Mouse (Mus musculus) yolk sac, embryonic 10.5 days (tissue): ENCODE data around the gene Apoa2.
A peak's percentile ranks its signal among the peaks of the same experiment; 100 is the strongest.

Experiments used
- DNase-seq: peaks from one replicate; pipeline ENCODE4 v3.0.0-alpha.2; 2017; ENCODE audit warnings: low spot score

Apoa2 gene

DNA sequence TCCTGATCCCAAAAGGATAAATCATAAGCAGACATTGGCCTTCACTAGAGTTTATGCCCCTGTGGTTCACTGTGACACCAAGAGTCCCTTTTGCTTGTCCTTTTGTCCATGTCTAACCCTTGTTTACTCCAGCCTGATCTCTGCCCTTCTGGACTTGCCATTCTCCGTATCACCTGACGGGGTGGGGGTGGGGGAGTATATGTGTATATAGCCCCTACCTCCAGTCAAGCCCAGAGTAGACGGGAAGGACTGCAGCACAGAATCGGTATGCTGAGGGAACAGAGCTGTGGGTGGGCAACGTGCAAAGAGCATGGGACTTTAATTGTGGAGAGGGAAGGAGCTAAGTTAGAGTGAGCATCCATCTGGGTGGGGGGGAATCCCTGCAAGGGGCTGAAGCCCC, at the start of gene Apoa2:
Gene Apoa2, plus strand, starts transcription at position 198 of the 400 bp plus-strand sequence.
- DNase-seq: peak; percentile 87

DNA sequence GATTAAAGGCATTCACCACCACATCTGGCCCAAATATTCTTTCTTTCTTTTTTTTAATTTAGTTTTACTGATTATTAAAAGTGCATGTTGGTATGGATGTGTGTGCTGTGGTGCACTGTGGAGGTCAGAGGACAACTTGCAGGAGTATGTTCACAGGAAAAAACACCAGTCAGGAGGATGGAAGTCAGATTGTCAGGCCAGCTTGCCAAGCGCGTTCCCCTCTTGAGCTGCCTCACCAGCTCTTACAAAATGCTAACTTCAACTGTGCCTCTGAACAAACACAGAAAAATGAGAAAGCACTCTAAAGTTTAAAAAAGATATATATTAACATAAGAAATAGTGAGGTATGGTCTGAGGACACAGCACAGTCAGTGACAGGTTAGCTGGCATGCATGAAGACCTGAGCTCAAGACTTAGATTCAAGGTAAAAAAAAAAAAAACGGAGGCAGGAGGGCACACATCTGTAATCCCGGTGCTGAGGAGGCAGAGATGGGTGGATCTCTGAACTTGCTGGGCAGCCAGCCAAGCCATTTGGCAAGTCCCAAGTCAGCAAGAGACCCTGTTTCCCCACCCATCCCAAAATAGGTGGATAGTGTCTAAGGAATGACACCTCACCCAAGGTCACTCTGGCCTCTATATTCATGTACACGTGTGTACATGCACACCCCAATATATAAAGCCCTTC, 45.2 kb upstream of the Apoa2 start:
- no peak for DNase-seq

DNA sequence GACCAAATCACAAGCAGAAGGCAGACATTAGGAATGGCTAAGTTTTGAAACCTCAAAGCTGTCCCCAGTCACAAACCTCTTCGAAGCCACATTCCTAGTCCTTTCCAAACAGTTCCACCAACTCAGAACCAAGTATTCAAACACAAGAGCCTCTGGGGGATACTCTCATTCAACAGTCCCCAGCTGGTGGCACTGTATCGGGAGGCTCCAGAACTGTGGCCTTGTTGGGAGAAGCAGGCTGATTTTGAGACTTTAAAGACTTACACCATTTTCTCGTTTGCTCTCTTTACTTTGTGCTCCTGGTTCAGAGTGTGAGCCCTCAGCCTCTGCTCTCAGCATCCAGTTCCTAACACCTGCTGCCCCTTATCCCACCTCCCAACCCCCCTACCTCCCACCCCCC, 41.8 kb upstream of the Apoa2 start:
- no peak for DNase-seq

DNA sequence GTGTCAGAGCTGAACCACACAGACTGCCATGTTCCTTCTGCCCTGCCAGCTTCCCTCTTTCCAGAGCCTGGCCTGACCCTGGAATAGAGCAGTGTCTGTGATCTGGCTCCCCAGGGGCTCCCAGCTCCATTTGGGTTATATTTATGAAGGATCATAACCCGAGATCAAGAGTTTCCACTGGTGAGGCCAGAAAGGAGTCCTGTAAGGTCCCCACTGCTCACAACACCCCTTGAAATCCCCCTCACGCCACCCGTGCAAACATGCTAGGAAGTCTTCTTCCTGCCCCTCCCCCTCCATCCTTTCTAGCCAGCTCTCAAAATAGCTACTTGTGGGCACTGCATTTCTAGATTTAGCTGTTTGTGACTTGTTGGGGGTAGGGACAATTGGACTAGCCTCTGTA, 41.2 kb upstream of the Apoa2 start:
- no peak for DNase-seq

DNA sequence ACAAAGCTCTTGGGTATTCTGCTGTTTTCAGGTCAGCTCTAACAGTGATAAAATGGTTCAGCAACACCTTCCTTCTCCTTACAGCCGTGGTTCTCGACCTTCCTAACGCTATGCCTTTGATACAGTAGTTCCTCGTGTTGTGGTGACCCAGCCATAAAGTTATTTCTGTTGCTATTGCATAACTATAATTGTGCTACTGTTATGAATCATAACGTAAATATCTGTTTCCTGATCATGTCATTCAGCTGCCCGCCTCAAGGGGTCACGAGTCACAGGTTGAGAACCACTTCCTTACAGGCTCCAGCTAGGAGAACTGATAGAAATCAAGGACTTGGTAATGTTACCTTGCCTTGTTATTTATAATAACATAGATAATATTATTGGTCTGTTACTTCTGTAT, 40.5 kb upstream of the Apoa2 start:
- DNase-seq: no peak

DNA sequence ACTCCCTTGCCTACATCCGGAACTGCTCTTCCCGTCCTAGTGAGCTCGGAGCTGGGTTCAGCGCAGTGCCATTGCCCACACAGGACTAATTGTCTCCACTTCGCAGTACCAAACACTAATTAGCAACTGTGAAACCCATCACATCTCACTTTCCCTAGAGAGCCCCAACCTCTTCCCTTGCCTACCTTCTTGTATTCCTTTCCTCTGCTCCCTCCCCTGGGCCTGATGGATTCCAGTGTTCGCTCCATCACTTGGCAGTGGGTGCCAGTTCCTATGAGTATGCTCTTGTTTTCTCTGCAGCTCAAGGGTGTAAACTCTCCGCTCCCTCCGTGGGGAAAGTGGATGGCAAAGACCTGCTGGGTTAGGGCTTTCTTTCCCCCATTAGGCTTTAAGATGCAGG, 39.2 kb upstream of the Apoa2 start:
- DNase-seq: no peak

DNA sequence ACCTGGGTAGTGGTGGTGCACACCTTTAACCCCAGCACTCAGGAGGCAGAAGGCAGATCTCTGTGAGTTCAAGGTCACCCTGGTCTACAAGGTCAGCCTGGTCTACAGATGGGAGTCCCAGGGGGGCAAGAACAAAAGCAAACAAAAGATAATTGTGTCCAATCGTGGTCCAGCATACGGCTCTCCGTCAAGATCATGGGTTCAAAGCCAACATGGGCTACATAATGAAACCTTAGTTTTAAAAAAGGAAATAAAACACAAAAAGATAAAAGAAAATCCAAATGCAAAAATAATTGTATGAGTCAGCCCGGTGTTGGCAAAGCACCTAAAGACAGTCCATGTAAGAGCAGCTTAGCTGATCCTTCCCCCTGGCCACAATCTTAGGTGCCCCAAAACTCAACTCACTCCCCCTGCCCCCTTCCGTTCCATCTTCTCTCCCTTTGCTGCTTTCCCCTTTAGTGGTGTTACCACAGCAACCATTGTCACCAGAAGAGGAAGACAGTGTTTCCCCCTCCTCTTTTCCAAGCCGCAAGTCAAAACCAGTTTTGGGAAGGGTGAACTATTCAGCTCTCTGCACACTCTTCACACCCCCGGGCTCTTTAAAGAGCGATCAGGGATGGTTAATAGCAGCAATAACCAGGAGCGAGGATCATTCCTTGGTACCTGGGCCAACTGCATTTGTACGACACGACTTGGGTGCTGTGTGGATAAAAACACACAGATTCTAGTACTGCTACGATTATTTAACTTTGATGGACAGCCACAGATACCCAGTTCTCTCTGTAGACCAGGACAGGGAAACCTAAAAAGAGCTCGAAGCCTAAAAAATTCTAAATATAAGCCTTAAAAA, 36.8 kb upstream of the Apoa2 start:
- DNase-seq: no peak

DNA sequence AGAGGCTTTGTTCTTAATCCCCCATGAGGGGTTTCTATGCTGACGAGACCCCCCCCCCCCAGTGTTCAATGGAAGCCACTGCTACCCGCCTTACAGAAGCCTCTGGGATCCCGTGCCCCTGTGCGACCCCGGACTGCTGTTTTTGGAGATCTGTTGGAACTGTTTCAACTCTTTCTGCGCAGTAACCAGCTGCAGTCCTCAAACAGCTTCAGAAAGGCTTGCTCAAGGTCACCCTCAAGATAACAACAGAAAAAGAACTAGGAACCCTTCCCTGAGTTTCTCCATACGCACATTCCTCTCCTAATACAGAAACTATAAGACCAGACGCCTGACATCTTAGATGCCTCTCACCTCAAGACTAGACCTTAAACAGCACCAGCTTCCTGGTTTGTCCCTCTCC, 35.8 kb upstream of the Apoa2 start:
- no peak for DNase-seq

DNA sequence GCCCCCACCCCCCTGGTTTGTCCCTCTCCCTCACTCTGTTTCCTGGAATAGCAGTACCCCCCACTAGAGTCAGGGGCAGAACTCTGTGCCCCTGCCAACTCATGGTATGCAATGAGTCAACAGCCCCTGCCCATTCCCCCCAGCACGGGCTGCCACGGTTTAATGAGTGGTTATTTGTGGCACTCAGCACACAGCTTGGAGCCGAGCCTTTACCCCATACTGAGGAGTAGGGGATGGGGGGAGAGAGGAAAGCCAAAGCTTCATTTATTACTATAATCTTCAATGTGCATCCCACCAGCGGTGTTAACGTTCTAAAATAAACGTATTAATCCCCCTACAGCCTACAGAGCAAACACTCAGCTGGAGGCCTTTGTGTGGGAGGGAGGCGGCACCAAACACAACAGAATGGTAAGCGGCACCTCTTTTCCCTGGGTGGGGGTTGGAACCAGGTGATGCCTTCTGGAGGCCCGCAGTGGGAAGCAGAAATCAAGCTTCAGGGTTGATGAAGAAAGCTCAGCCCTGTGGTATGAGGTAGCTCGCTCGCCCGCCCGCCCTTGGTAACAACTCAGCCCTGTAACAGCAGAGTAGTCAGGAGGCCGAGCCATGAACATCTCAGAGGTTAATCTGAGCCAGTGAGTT, 35.3 kb upstream of the Apoa2 start:
- no peak for DNase-seq

DNA sequence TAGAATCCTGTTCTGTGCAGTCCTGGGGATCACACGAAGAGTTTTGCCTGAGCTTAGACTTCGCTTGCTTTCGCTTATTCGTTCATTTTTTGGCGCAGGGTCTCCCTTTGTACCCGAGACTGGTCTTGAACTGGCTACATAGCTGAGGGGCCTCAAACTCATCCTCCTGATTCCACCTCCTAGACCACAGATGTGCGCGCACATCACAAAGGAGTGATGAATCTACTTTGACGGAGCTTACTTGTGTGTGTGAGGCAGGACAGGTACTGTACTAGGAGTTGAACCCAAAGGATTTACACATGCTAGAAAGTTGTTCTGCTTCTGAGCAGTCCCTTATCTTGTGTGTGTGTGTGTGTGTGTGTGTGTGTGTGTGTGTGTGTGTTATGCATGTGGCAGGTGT, 34.0 kb upstream of the Apoa2 start:
- no peak for DNase-seq

DNA sequence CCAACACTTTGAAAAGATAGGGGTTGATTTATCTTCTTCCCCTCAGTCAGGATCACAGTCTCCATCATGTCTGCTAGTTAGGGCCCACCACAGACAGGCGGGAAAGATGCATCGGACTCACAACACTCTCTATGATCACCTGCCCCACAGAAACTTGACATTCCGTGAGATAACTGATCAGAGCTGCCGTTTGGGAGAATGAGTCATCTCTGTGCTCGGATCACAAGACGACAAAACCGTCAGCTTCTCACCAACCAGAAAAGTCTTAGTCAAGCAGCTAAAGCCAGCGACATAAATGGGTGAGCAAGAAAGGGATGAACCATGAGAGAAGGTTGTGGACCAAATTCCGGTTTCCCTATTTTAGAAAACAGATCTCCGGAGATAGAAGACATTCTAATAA, 32.6 kb upstream of the Apoa2 start:
- DNase-seq: no peak

DNA sequence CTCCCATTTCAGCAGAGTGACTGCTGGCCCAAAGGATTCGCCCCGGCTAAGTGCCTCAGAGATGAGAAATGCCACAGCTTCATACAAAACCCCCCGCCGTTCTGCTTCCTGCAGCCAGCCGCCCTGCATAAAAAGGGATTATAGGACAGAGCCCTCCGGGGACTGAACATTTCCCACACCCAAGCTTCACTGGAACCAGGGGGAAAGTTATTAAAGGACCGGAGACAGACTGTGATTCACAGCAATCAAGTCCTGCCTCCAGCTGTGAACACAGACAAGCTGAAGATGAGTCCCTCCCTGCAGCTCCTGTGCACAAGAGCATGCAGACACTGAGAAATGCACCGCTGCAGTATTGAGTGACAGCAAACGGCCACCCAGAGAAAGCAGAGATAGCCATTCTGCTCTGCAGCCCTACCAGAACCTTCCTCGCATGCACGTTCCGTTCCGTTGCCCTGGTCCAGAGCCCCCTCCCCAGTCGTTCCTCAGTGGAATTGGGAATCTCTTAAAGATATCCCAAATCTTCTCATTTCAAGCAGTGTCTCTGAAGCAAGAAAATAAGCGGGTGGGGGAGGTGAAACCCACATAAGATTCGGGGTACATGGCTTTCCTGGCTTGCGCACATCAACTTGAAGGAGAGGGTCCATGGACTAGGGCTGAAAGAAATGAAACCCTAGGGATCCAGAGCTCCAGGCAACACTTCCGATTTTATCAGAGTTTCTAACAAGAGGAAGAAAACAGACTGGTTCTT, 31.6 kb upstream of the Apoa2 start:
- no peak for DNase-seq

DNA sequence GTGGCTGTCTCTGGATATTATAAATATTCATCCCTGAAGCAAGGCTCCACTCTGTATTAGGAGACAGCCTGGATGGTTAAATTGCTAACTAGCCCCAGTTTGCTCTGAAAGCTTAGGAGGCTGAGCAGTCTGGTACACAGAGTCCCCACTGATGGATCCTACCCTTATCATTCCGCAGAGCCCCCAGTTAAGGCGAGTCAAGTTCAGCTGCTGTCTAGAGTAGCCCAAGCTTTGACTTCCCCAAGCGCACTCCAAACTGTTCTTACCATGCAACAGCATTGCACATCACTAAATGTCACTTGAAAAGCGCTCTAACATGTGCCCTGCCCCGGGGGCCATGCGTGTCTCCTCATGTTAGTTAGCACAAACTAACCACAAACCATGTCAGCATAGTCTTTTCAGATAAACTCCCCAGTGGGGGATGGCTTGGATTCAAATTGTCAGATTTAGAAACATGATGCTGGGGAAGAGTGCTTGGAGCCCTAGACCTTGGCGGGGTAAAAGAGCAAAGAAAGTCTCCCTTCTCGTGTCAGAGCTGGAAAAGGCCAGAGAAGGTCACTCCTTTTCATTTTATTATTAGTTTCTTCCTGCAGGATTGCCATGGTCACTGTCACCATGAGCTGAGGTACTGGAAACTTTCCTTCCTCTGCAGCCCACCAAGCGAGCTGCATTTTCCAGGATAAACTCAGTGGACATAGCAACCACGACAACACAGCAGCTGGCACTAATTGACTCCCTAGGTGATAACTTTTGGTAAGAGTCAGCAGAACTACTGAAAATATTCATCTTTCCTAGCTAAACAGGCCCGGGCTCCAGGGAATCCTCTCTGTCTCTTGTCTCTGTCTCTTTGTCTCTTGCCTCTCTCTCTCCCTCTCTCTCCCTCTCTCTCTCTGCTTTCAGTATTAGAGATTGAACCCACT, 30.7 kb upstream of the Apoa2 start:
- no peak for DNase-seq

DNA sequence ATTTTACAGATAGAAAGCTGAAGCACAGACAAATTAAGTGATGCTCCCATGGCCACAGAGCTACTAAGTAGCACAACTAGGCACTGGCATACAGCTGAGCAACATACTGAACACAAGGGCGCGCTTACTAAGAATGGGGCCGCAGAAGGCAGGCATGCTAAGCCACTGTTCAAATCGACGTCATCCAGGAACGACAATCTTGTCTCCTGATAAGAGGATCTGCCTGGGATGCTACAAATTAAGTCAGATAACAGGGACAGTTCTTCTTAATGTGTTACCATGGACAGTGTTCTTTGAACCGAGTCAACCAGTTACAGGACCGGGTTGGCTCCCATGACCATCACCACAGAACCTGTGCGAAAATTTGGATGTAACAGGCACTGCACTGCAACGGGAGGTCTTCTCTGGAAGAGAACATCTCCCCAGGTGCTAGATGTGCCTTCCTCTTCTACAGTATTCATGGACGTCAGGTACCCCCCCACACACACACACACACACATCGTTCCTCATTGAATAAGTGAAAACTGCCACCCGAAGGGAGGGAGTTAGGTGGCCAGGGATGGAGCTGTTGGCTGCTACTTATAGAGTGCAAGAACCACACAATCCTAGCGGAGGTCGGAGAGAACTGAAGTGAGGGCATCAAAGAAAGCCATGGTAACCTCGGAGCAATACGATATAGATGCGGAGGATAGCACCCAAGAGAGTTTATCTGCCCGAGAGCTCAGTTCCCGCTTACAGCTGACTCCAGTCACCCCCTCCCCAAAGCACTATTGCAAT, 29.6 kb upstream of the Apoa2 start:
- no peak for DNase-seq

DNA sequence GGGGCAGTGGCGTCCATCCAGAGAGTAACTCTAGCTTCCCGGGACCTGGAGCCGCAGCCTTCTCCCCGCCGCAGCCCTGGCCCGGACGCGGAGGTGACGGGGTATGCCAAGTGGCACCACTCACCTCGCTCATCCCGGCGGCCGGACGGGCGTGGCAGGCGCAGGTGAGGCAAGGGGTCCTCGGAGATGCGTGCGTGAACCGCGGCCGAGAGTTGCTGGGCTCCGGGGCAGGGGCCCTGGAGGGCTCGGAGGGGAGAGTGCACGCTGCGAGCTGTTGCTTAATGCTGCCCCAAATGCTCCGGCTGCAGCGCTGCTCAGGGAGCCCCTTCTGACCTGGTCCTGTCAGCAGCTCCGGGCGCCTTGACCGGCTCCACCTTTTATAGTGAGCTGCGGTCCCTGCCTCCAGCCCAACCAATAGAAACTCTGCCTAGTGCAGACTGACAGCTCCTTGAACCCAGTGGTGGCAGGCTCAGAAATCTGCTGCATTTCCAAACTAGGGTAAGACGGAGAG, 28.9 kb upstream of the Apoa2 start, which contains the start of gene Pcp4l1:
Gene Pcp4l1, minus strand, starts transcription at position 382 of the 511 bp plus-strand sequence.
- peak; percentile 75 for DNase-seq

DNA sequence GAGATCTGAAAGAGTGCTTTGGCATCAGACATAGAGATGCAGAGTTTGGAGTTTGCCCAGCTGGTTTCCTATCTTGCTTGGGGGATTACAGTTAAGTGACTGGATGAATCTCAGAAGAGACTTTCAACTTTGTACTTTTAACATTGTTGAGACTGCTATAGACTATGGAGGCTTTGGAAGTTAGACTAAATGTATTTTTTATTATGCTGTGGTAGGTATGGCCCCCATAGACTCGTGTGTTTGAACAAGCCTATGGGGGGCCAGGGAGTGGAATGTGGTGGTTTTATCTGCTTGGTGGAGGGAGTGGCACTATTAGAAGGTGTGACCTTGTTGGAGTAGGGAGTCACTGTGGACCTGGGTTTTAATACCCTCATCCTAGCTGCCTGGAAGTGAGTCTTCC, 25.3 kb upstream of the Apoa2 start:
- DNase-seq: no peak

DNA sequence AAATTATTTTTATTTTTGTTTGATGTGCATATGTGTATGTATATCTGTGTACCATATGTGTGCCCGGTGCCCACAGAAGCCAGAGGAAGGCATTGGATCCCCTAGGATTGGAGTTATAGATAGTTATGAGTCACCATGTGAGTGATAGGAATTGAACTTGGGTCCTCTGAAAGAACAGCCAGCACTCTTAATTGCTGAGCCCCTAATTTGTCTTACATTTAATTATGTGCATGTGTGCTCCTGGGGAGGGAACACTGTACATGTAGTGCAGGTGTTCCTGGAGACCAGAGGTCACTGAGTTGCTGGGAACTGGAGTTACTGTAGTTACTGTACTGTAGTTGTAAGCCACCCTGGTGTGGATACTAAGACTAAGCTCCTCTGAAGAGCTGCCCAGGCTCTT, 24.1 kb upstream of the Apoa2 start:
- DNase-seq: no peak

DNA sequence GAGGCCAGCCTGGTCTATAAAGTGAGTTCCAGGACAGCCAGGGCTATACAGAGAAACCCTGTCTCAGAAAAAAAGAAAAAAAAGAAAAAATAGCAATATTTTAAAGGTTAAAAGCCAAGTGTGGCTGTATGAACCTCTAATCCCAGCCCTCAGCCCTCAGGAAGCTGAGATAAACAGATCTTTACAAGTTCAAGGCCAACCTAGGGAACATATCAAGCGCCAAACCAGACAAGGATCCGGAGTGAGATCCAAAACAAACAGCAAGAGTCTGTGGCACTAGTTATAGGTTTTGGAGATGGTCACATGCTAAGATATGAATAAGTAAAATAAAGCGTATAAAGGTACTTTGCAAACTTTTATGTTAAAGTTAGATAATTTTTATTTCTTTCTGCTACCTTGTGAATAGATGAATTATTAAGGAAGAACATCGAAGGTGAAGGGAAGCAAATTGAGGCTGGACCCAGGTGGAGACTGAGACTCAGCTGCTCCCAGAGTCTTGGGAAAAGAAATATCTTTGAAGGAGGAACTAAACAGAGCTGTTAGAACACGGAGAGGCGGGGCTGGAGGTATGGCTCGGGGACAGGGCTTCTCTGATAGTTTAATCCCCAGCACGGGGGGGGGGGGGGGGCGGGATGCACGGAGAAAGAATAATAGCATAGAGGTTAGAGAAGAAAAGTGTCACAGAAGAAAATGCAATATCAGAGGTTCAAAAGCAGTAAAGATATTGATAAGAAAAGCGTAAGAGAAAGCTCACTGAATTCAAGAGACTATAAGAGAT, 21.2 kb upstream of the Apoa2 start:
- no peak for DNase-seq

DNA sequence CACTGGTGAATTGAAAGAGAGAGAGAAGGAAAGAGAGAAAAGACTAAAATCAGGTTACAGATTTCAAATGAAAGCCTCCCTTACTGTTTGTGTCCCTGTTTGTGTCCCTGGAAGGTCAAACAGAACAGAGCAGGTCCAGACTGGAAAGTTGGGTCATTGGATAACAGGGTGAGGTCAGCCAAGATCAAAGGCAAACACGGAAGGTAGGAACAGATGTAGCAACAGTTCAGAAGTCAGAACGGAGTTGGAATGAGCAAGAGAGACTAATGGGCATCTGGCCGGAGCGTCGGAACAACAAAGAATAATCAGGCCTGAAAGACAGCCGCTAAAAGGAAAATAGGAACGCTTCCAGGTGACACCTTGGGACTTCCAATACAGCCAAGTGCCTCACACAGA, 20.6 kb upstream of the Apoa2 start:
- peak; percentile 66 for DNase-seq
